Mouse (Mus musculus) right cerebral cortex, adult 2 months (tissue): ENCODE data around the gene Slc17a3.

Experiments
- DNase-seq, 2 experiments: peaks; one replicate each; pipeline ENCODE4 v3.0.0; 2021 to 2022; ENCODE audit warnings: low spot score in 2 of 2

The Slc17a3 gene

DNA sequence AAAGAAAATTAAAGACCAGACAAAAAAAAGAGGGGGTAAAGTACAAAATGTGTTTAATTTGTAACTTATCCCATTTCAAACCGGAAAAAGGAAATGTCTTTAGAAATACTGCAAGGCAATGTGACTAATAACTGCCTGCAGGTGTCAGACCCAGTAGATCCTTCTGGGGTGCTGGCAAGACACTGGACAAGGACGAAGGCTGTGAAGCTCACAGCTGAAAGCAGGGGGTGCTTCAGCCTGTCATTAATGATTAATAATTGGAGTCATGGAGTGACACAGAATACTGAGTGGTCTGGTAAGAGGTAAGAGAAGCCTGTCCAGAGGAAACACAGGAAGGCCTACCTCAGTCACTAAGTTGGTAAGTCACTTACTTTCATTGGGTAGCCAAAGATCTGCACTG, at the start of gene Slc17a3:
Gene Slc17a3, plus strand, starts transcription at position 127 of the 400 bp plus-strand sequence.
- DNase-seq, result no peak

DNA sequence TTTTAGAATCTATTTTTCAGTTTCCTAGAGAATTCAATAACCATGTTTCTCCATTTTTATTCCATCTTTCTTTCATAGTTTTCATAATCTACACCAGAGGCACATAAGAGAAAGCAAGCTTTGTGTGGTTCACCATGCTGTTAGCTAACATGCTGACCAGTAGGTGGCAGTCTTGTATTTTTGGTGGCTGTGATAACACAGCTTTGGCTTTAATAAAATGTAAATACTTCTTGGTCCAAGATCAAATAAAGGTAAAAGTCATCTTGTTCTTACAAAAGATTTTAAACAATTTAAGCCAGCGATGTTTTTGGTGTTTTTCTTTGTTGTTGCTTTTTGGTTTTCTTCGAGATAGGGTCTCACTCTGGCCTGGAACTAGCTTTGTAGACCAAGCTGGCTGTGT, 46.7 kb upstream of the Slc17a3 start:
- peak; percentile 46 to 70 for DNase-seq

DNA sequence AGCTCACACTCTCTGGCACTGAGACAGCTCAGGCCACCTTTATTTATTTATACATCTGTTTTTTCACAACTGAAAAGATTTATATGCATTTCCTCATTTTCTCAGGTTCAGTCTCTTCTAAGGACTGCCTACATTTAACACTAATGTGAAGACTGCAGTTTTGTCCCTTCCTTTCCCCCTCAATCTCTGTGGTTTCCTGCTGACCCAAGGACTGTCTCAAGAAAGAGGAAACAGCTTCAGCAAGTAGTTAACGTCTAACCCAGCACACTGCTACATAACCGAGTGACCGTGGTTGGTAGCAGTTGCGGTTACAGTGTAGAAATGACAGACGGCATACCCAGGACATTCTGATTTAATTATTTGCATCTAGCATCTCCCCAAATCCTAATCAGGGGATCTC, 39.8 kb upstream of the Slc17a3 start:
- no peak for DNase-seq

DNA sequence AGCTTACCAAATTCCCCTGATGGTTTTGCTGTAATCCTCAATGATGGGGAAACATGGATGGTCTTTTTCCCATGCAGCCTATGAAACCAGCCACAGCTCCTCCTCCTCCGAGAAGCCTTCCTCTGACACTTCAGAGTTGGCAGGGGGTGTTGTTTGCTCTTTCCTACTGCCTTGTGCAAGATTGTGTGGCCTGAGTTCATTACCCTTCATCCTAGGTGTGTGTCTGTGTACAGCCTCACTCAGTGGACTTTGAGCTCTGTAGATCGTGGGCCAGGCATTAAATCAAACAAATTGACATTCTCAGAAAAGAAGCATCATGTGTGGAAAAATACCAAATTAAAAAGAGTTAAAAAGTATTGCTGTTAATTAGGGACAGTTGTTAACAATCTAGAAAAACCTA, 34.7 kb upstream of the Slc17a3 start:
- DNase-seq, result no peak

DNA sequence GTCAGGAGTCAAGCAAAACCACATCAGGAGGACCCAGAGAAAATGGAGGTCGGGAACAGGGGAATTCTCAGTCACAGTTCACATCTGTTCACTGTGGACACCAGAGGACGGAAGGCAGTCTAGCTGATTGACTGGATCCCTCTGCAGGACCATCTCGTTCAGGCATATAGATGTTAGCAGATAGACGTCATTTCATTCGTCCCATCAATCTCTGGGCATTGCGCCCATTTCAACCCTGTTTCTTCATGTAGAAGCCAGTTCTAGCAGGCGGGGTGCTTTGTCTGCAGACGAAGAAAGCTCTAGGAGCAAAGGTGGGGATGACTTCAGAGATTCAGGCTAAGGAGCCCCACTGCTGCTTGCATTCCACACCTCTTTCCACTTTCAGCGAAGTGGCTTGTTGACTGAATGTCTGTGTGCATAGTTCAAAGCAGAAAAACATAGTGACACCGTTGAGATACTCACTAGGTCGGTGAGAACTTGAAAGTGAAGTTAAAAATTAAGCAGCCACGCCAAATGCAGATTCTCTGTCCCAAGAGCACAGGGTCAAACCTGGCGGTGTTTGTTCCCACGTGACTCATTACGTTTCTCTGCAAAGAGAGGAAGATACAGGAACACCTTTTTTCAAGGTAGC, 32.7 kb upstream of the Slc17a3 start, which contains the start of gene Slc17a2:
Gene Slc17a2, plus strand, starts transcription at position 572 of the 631 bp plus-strand sequence.
- DNase-seq, result no peak

DNA sequence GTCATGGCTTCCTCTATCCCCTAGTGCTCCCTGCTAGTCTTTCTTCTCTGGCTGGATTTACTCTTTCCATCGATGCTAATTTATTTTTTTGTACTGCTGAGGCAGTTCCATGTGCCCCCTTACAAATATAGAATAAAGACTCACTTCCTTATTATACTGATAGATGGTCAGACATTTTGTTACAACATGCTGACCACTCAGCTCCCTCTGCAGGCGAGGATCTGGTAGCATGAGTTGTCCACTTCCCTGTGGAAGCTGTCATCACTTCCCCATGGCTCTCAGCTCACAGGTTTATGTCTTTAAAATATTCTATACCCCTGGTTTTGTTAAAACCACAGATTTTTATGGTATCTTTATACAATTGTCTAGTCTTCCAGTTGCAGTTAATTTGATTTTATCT, 23.1 kb upstream of the Slc17a3 start:
- no peak for DNase-seq

DNA sequence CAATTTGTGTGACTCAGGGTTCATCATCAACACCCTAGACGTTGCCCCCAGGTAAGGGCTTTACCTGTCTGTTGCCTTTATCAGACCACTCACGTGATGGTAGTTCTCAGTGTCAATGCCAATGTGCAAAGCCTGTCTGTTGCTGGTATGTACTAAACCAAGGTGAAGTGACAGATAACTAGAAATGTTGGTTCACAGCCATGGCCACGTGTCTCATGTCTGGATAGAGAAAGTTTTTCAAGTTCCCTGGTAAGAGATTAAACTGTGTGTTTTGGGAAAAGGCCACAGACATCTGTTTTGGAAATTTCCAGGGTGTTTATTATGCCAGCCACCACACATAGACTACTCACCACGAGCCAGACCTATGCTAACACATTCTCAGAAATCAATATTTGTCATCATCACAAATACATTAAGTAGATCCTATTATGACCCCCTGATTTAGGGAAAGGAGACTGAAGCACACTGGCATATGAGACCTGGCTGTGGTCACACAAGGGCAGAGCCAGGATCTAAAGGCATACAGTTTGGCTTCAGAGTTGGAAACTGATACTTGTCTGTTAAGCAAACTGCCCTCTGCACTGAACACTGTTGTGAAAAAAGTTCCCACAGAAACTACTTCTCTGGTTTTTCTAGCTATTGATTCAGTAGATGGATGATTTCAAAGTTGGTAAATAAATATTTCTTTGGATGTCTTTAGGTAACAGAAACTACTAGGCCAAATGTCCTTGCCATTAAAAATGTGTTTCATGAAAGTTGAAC, 18.9 kb upstream of the Slc17a3 start:
- no peak for DNase-seq

DNA sequence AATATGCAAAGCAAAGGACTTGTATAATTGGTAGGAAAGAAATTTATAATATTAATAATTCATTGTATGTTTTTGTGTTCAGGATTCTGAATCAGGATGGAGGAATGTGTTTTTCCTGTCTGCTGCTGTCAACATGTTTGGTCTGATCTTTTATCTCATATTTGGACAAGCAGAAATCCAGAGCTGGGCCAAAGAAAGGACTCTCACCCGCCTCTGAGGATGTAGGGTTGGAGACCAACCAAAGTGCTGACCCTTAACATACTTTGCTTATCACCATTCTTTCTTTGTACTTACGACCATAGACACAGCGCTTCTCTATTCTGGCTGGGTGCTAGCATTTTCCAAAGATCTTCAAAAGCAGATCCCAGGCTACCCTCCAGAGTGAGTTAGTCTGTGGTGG, 17.0 kb upstream of the Slc17a3 start:
- no peak for DNase-seq

DNA sequence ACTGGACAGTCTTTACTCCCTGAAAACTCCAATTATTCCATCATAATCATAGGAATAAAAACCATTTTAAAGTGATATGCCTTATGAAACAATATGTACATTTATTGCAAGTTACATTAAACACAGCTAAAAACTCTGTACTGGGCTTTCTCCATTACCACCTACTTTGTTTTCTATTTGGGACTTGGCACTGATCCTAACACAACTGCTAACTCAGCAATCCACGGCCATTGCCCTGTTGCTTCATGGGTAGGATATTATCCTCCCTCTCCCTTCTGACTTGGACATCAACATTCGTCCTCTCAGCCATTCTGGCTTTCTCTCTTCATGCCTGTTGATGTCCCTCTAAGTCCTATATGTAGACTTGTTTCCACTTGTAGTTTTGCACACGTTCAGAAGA, 12.6 kb upstream of the Slc17a3 start:
- no peak for DNase-seq

DNA sequence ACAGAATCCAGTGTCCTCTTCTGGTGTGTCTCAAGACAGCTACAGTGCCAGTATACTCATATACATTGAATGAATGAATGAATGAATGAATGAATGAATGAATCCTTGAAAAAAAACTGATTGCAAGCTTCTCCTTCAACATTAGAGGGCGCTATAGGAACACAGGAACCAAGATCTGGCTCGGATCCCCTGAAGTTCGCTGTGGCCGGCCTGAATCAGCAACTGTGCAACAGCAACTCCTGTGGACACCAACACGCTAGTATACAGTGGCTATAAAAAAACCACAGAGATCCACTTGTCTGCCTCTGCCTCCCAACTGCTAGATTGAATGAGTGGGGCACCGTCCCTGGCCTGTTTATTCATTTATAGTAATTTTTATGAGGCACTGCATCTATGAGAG, 6.2 kb upstream of the Slc17a3 start:
- peak; percentile 33 to 45 for DNase-seq

DNA sequence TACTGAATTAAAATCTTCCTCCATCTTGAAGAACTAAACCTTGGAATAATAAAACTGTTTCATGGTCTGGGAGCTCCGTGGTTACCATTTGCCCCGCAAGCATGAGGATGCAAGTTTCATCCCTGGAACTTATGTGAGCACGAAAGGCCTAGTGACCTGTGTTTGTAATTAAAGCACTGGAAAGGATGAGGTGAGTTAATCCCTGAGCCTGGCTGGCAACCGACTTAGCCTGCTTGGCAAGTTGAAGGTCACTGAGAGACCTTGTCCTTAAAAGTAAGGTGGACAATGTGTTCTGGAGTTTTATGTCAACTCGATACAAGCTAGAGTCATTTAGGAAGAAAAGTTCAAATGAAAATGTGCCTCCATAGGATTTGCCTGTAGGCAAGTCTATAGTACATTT, 4.4 kb upstream of the Slc17a3 start:
- DNase-seq, result no peak

DNA sequence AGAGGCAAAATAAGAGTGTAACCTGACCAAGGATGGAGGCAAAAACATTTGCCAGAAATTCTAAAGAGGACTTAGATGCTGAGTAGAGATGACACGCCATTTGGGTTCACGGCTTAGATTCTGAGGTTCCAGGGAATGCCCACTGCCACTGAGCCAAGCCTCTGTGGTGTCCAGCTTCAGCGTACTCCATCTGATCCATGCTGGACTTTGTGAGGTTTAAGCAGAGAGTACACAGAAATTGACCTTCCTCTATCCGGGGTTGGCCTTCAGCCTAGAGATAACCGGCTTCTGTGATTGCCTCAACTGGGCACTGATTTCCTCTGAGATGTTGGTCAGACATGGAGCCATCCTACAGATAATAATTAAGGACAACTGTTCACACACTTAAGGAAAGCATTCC, 2.6 kb upstream of the Slc17a3 start:
- no peak for DNase-seq

DNA sequence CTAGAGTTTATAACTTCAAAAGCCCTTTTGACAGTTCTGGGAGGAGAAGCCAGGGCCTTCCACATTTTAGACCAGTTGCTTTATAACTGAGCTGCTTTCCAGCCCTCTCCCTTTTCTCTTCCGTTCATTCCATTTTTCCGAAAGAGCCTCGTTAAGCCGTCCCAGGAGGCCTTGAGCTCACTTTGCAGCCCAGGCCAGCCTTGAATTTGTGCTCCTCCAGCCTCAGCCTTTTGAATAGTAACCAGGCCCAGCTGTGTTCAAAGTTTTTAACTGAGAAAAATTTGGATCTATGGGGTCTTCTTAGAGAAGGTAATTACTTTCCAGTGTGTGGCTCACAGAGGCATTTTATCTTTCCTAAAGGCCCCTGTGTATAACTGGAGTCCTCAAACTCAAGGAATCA, 6.6 kb downstream of the Slc17a3 start:
- DNase-seq, result no peak

DNA sequence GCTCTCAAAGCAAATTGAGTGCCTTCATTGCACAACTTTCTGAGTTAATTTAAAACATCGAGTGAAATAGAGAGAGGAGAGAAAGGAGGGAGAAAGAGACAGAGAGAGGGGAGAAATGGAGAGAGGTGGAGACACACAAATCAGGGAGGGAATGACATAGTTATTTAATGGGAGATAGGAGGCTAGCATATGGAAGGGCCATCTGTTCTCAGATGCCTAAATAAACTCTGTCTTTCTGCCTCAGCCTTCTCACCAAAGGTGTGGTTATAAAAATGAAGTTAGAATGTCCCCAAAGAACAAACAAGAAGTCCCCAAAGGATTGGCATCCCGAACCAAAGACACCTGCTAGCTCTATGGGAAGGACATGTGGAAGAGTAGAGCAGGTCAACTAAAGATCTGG, 10.1 kb downstream of the Slc17a3 start:
- peak; percentile 13 to 17 for DNase-seq

DNA sequence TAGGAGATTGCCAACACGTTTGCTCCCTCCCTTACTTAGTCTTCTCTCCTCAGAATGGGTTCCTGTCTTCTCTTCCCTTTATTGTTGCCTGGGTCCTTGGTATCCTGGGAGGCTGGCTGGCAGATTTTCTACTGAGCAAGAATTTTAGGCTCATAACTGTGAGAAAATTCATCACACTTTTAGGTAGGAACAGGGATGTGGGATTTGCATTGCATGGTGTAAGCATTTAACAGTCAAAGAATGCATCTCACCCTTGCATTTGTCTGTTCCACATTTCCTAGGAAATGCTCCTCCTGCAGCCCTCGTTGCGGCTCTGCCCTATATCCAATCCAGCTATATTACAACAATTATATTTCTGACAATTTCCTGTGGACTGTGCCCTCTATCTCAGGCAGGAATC, 17.2 kb downstream of the Slc17a3 start:
- DNase-seq, result peak in 1 of 2 experiments; percentile 3

DNA sequence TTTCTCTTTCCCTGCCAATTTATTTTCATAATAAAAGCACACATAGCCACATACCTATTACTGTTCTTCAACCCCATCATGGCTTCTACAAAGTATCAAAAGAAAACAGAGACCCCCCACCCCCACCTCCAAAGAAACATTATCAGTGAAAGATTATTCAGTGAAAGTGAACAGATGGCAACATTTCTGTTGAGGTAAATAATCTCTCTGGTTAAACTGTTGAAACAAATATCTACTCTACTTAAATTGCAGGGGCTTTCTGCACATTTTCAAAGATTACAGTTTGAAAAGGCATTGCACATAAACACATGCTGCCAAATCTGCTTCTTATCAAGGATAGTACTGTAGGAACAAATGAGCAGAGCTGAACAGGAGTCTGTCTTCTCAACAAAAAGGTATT, 22.6 kb downstream of the Slc17a3 start:
- no peak for DNase-seq

DNA sequence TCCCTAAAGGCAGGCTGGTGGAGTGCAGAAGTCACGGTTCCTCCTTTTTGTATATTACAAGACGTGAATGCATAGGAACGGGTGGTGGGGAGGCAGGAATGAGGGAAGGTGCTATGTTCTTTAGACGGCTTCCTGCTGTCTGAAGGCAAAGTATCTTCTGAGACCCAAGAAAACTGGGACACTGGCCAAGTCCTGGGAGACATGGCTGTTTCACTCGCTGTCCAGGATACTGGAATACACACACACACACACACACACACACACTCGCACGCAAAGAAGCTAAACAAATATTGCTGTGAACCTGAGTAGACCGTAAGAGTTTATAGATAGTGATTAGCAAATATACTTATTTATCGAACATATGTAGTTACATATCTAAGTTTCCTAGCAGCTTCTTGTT, 25.5 kb downstream of the Slc17a3 start:
- no peak for DNase-seq

DNA sequence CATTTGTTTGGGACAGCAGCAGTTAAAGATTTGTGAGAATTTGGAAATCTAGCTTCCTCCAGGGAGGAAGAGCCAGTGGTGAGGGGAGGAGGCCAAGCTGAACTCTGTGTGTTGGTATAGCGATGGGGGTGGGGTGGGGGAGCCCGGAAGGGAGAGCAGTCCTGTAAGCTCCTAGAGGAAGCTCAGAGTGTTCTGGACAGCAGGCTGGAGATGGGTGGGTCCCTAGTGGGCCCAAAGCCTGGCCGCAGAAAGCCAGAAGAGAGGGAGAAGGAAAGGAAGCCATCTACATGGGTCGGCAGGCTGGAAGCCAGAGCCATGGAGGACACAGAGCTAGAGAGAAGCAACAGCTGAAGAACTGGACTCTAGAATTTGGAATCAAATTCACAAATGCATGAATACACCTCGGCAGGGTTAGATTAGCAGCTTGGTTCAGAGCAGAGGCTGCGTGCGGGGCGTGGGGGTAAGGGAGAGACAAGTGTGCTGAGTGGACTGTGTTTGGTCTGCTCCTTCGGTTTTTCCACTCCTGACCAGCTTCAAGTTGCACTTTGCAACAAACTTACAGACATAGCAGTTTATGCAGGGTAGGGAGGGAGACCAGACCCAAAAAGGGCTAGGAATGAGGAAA, 27.0 kb downstream of the Slc17a3 start:
- no peak for DNase-seq

DNA sequence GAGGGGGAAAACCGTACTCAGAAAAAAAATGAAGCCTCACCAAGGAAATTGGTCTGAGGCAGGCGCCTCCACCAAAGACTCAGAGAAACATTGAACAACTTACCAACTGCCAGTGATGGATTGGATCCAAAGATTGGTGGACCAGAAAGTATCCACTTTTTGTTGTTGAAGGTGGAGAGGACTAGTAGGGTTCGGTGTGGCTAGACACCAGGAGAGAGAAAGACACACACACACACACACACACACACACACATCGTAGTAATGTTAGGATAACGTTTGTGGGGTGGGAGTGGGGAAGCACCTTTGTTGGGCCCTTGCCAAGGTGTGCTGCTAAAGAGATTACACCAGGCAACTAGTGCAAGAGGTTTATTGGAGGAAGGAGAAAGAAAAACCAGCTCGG, 27.8 kb downstream of the Slc17a3 start:
- DNase-seq, result no peak

DNA sequence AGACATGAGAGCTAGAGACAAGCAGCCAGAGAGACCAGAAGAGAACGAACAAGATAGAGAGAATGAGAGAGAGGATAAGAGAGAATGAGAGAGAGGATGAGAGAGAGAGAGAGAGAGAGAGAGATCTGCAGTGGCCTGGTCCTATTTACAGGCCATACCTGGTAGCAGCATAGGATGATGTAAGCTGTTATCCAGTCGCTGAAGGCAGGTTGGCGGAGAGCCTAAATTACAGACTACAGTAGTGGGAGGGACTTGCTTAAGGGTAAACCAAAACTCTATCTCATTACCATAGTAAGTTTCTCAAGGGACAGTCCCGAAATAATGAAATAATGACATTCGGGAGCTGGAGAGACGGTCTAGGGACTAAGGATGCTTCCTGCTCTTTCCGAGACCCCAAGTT, 28.2 kb downstream of the Slc17a3 start, which contains the start of gene Slc17a1:
Gene Slc17a1, plus strand, starts transcription at position 346 of the 400 bp plus-strand sequence.
- DNase-seq, result no peak

DNA sequence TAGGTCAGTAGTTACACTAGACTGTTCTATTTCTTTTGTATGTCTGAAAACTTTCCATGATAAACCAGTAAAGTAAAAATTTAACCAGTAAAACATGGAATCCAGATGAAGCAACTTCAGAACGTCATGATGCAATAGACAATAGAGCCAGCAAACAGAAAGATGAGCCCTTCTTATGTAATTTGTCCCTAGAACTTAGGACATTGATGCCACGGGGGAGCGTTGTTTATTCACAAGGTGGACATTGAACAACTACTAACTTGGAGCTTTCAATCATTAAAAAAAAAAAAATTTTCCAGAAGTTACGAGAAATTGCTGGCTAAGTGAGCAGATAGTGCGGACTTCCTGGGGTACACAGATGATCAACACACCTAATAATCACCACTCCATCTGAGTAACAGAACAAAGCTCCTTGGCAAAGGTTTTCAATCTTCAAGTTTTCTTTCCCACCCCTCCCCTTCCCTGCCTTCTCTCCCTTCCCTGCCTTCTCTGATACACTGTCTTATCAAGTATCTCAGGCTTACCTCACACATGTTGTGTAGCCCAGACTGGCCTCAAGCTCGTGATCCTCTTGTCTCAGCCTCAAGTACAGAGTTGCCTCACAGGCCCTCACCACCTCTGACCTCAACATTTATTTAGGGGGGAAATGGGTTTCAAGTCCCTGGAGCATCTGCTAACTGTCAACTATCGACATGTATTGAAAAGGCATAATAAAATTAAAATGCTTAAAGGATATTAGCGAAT, 29.7 kb downstream of the Slc17a3 start:
- DNase-seq, result no peak

DNA sequence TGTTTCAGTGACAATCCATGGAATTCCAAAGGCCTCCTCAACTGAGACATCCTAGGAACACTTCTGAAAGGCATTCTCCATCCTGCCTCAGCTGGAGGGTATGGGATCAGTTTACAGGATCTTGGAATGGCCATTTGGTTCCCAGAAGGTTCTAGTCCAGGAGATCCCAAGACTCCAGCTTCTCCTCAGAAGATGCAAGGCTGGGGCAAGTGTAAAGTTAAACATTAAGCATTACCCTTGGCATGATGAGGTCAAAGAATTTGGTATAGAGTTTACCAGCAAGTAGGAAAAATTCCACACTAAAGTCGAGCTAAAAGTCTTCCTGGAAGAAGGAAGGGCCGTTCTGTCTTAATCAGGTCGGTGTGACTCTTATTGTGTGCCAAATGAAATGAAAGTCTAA, 30.8 kb downstream of the Slc17a3 start:
- no peak for DNase-seq
